Mouse (Mus musculus): ENCODE results near the gene Rfx8.
"Not testable (repeated sequence)": the region's sequence is repeated elsewhere in the genome, so short reads cannot be mapped to it uniquely, and the experiment has no call there.

The Rfx8 gene

GRCm38 (mm10) chr1:39695198-39695597 lies 25.6 kb downstream of the Rfx8 start:
- no peak for DNase-seq (ENCODE audit: extremely low spot score, low read depth, low spot score)

- no peak for DNase-seq (ENCODE audit: extremely low spot score, low read depth, low spot score)
Measured at GRCm38 (mm10) chr1:39694756-39695155, 26.0 kb downstream of the Rfx8 start.

- no peak for DNase-seq (ENCODE audit: extremely low spot score, low read depth, low spot score)
Measured at GRCm38 (mm10) chr1:39691974-39692373, 28.8 kb downstream of the Rfx8 start.

- DNase-seq (ENCODE audit: extremely low spot score, low read depth, low spot score) = no peak
Measured at GRCm38 (mm10) chr1:39691061-39691460, 29.7 kb downstream of the Rfx8 start.

- no peak for DNase-seq (ENCODE audit: extremely low spot score, low read depth, low spot score)
Measured at GRCm38 (mm10) chr1:39688573-39688972, 32.2 kb downstream of the Rfx8 start.

- no peak for DNase-seq (ENCODE audit: extremely low spot score, low read depth, low spot score)
Measured at GRCm38 (mm10) chr1:39687279-39687678, 33.5 kb downstream of the Rfx8 start.

- DNase-seq (ENCODE audit: extremely low spot score, low read depth, low spot score) = no peak
Measured at GRCm38 (mm10) chr1:39685841-39686240, 35.0 kb downstream of the Rfx8 start.

- no peak for DNase-seq (ENCODE audit: extremely low spot score, low read depth, low spot score)
Measured at GRCm38 (mm10) chr1:39681638-39682037, 39.2 kb downstream of the Rfx8 start.

GRCm38 (mm10) chr1:39680546-39680945 lies 40.3 kb downstream of the Rfx8 start:
- no peak for DNase-seq (ENCODE audit: extremely low spot score, low read depth, low spot score)

GRCm38 (mm10) chr1:39678883-39679282 lies 41.9 kb downstream of the Rfx8 start:
- no peak for DNase-seq (ENCODE audit: extremely low spot score, low read depth, low spot score)

- no peak for DNase-seq (ENCODE audit: extremely low spot score, low read depth, low spot score)
Measured at GRCm38 (mm10) chr1:39676221-39676876, 44.4 kb downstream of the Rfx8 start.

GRCm38 (mm10) chr1:39672362-39673105 lies 48.3 kb downstream of the Rfx8 start:
- DNase-seq (ENCODE audit: extremely low spot score, low read depth, low spot score) = no peak

- peak; percentile 28 for DNase-seq (ENCODE audit: extremely low spot score, low read depth, low spot score)
Measured at GRCm38 (mm10) chr1:39670211-39670935, 50.4 kb downstream of the Rfx8 start.

- DNase-seq (ENCODE audit: extremely low spot score, low read depth, low spot score) = no peak
Measured at GRCm38 (mm10) chr1:39666751-39667252, 54.0 kb downstream of the Rfx8 start.

GRCm38 (mm10) chr1:39664039-39664625 lies 56.7 kb downstream of the Rfx8 start:
- DNase-seq (ENCODE audit: extremely low spot score, low read depth, low spot score) = no peak

- DNase-seq (ENCODE audit: extremely low spot score, low read depth, low spot score) = no peak
Measured at GRCm38 (mm10) chr1:39663050-39663449, 57.7 kb downstream of the Rfx8 start.

GRCm38 (mm10) chr1:39656976-39657529 lies 63.7 kb downstream of the Rfx8 start:
- DNase-seq (ENCODE audit: extremely low spot score, low read depth, low spot score) = no peak

- DNase-seq (ENCODE audit: extremely low spot score, low read depth, low spot score) = not testable (repeated sequence)
Measured at GRCm38 (mm10) chr1:39654901-39655300, 65.9 kb downstream of the Rfx8 start.

- DNase-seq (ENCODE audit: extremely low spot score, low read depth, low spot score) = no peak
Measured at GRCm38 (mm10) chr1:39653028-39653427, 67.8 kb downstream of the Rfx8 start.

- no peak for DNase-seq (ENCODE audit: extremely low spot score, low read depth, low spot score)
Measured at GRCm38 (mm10) chr1:39651241-39651548, 69.6 kb downstream of the Rfx8 start, which contains the start of gene Creg2. Gene Creg2 (minus strand): TSS chr1:39651474.

Data from hindlimb bud, embryonic 11.5 days (tissue).